Mouse (Mus musculus) embryonic fibroblast, embryonic 13.5 days (primary cell): ENCODE data around the gene Tdrkh.

ENCODE experiments used
- CTCF ChIP-seq: IDR thresholded peaks from 2 replicates; pipeline ENCODE4 v1.5.1; 2011; ENCODE audit warnings: mild to moderate bottlenecking, control low read depth, low read length, moderate library complexity, borderline replicate concordance; ENCODE audit not compliant: insufficient read depth
- POLR2A ChIP-seq: IDR thresholded peaks from 2 replicates; pipeline ENCODE4 v1.6.1; 2011; ENCODE audit warnings: low read depth, mild to moderate bottlenecking, control low read depth, low read length, moderate library complexity

- no peak for TF ChIP-seq POLR2A
- no peak for TF ChIP-seq CTCF
These were observed 69.8 kb downstream of the Tdrkh start for GRCm38 (mm10) chr3:94482764-94483385.
